Mouse (Mus musculus) hindbrain, embryonic 16.5 days (tissue): ENCODE measurements around the gene Vsx1. TPM values are rescaled to one million over a fixed set of nuclear protein-coding genes. Genes with fewer than 3 reads are reported as not detected.

Experiments used
- ATAC-seq: fragments of 200-750 bp; cut with Nextera tagmentation; 2 replicates; pipeline ENCODE4 v1.8.0; 2017; ENCODE audit warnings: moderate TSS enrichment, moderate library complexity
- H3K27ac ChIP-seq: fragments of 300-500 bp; sonication (generic); 2 replicates; pipeline ENCODE4 v1.5.1; 2014; ENCODE audit warnings: low read depth, mild to moderate bottlenecking, control low read depth, low read length, moderate library complexity
- H3K27me3 ChIP-seq: fragments of 300-500 bp; sonication (generic); replicated peaks from 2 replicates; pipeline ENCODE4 v1.6.1; 2014; ENCODE audit warnings: low read length; ENCODE audit not compliant: control insufficient read depth, insufficient read depth
- H3K36me3 ChIP-seq: fragments of 300-500 bp; sonication (generic); 2 replicates; pipeline ENCODE4 v1.6.1; 2014; ENCODE audit warnings: mild to moderate bottlenecking, low read length, moderate library complexity, mixed read lengths; ENCODE audit not compliant: control insufficient read depth, insufficient read depth
- H3K4me1 ChIP-seq: fragments of 300-500 bp; sonication (generic); 2 replicates; pipeline ENCODE4 v1.6.1; 2014; ENCODE audit warnings: low read depth, low read length; ENCODE audit not compliant: control insufficient read depth, insufficient read depth
- H3K4me2 ChIP-seq: fragments of 300-500 bp; sonication (generic); 2 replicates; pipeline ENCODE4 v1.6.1; 2014; ENCODE audit warnings: mild to moderate bottlenecking, low read length, control low read depth, moderate library complexity
- H3K4me3 ChIP-seq: fragments of 300-500 bp; sonication (generic); 2 replicates; pipeline ENCODE4 v1.5.1; 2014; ENCODE audit warnings: mild to moderate bottlenecking, low read length, control low read depth, moderate library complexity
- H3K9ac ChIP-seq: fragments of 300-500 bp; sonication (generic); 2 replicates; pipeline ENCODE4 v1.6.1; 2014; ENCODE audit warnings: low read depth, mild to moderate bottlenecking, control low read depth, low read length, moderate library complexity
- H3K9me3 ChIP-seq: fragments of 300-500 bp; sonication (generic); 2 replicates; pipeline ENCODE4 v1.6.1; 2014; ENCODE audit warnings: mild to moderate bottlenecking, low read length, moderate library complexity; ENCODE audit not compliant: control insufficient read depth
- WGBS: fragments of 180-500 bp; shearing (Covaris S2); extraction: QIAGEN DNeasy Blood & Tissue Kit; methylation state at CpG from one replicate; pipeline ENCODE4 v1.1.7; 2014; 5-methylcytosine and 5-hydroxymethylcytosine counted together
- polyA plus RNA-seq: library from polyadenylated mRNA; unstranded; fragments of >200 nt; fragmentation: Nextera tagmentation; extraction: Ambion mirVana; gene quantifications from 2 replicates; pipeline ENCODE4 v1.2.1, GENCODE M21; 2015

Gene Vsx1
- polyA plus RNA-seq, 1 experiment from 2014 or later, result 0.09 TPM

GRCm38 (mm10) chr2:150664152-150664920 lies 24.8 kb downstream of the Vsx1 start:
- Histone ChIP-seq H3K9ac (no peak overlapping the region), H3K27me3 (0 out of 2 replicates have a peak, but pooled peaks cover 2% of the 10 kb centered on the region), H3K4me3 (no peak overlapping the region), H3K27ac (no peak overlapping the region; the same call in 1 of the 2 replicates), H3K9me3 (no peaks in the 10 kb centered on the region), H3K4me1 (peaks cover 9% of the 10 kb centered on the region), H3K36me3 (no peaks in the 10 kb centered on the region), H3K4me2 (no peak overlapping the region)
- no peak for ATAC-seq
- 84% methylated on average over 5 of the region's 5 CpGs for WGBS

- H3K36me3 ChIP-seq, result no peaks in the 10 kb centered on the region
- H3K4me3 ChIP-seq, result no peak overlapping the region
- ATAC-seq, result no peak
- no peaks in the 10 kb centered on the region for H3K9me3 ChIP-seq
- H3K4me2 ChIP-seq, result no peak overlapping the region
- H3K27ac ChIP-seq, result peak overlapping the region; percentile 2
- peaks cover 5% of the 10 kb centered on the region for H3K4me1 ChIP-seq
- 62% methylated on average over 9 of the region's 9 CpGs for WGBS
- H3K9ac ChIP-seq, result no peak overlapping the region
- H3K27me3 ChIP-seq, result no peaks in the 10 kb centered on the region
Observed at GRCm38 (mm10) chr2:150663255-150663654, 25.9 kb downstream of the Vsx1 start.

- Histone ChIP-seq H3K9ac (no peak overlapping the region), H3K4me2 (no peak overlapping the region), H3K9me3 (no peaks in the 10 kb centered on the region), H3K4me1 (no peaks in the 10 kb centered on the region), H3K4me3 (no peak overlapping the region), H3K27me3 (no peaks in the 10 kb centered on the region), H3K36me3 (no peaks in the 10 kb centered on the region), H3K27ac (no peak overlapping the region)
- 85% methylated on average over 2 of the region's 2 CpGs for WGBS
- ATAC-seq, result no peak
Observed at GRCm38 (mm10) chr2:150662007-150662406, 27.2 kb downstream of the Vsx1 start.

- 81% methylated on average over 5 of the region's 5 CpGs for WGBS
- H3K27ac ChIP-seq, result no peak overlapping the region
- H3K36me3 ChIP-seq, result no peaks in the 10 kb centered on the region
- no peak for ATAC-seq
- no peak overlapping the region for H3K4me2 ChIP-seq
- no peak overlapping the region for H3K9ac ChIP-seq
- no peak overlapping the region for H3K4me3 ChIP-seq
- H3K9me3 ChIP-seq, result no peaks in the 10 kb centered on the region
- H3K4me1 ChIP-seq, result no peaks in the 10 kb centered on the region
- H3K27me3 ChIP-seq, result no peaks in the 10 kb centered on the region
Observed at GRCm38 (mm10) chr2:150660668-150661451, 28.3 kb downstream of the Vsx1 start.

GRCm38 (mm10) chr2:150660049-150660448 lies 29.1 kb downstream of the Vsx1 start:
- Histone ChIP-seq H3K36me3 (no peaks in the 10 kb centered on the region), H3K4me3 (no peak overlapping the region), H3K4me1 (no peaks in the 10 kb centered on the region), H3K9ac (no peak overlapping the region), H3K27ac (no peak overlapping the region), H3K4me2 (no peak overlapping the region), H3K9me3 (peaks cover 2% of the 10 kb centered on the region; the same call in 1 of the 2 replicates), H3K27me3 (no peaks in the 10 kb centered on the region)
- no peak for ATAC-seq
- 68% methylated on average over 4 of the region's 4 CpGs for WGBS

GRCm38 (mm10) chr2:150656975-150657768 lies 32.0 kb downstream of the Vsx1 start:
- Histone ChIP-seq H3K27me3 (no peaks in the 10 kb centered on the region), H3K36me3 (no peaks in the 10 kb centered on the region)

GRCm38 (mm10) chr2:150656112-150656511 lies 33.0 kb downstream of the Vsx1 start:
- Histone ChIP-seq H3K4me2 (no peak overlapping the region), H3K4me1 (no peaks in the 10 kb centered on the region; the same call in 1 of the 2 replicates), H3K27ac (no peak overlapping the region; the same call in 1 of the 2 replicates), H3K4me3 (no peak overlapping the region), H3K9me3 (peaks cover 2% of the 10 kb centered on the region; the same call in 1 of the 2 replicates), H3K36me3 (no peaks in the 10 kb centered on the region), H3K9ac (no peak overlapping the region), H3K27me3 (no peaks in the 10 kb centered on the region)
- ATAC-seq, result no peak
- WGBS, result 93% methylated on average over 3 of the region's 3 CpGs

More at GRCm38 (mm10) chr2:150656975-150657768, 32.0 kb downstream of the Vsx1 start:
- no peak overlapping the region for H3K4me3 ChIP-seq
- H3K9me3 ChIP-seq, result peaks cover 2% of the 10 kb centered on the region; the same call in 1 of the 2 replicates
- H3K4me2 ChIP-seq, result no peak overlapping the region
- H3K27ac ChIP-seq, result peak overlapping the region; percentile 65
- no peak overlapping the region for H3K9ac ChIP-seq
- ATAC-seq, result peak; percentile 83
- WGBS, result 32% methylated on average over 8 of the region's 8 CpGs
- H3K4me1 ChIP-seq, result no peaks in the 10 kb centered on the region

- 78% methylated on average over 6 of the region's 6 CpGs for WGBS
- Histone ChIP-seq H3K4me3 (no peak overlapping the region), H3K4me2 (no peak overlapping the region), H3K9ac (no peak overlapping the region), H3K4me1 (peaks cover 4% of the 10 kb centered on the region), H3K9me3 (peaks cover 2% of the 10 kb centered on the region; the same call in 1 of the 2 replicates), H3K27ac (no peak overlapping the region), H3K27me3 (no peaks in the 10 kb centered on the region), H3K36me3 (no peaks in the 10 kb centered on the region)
- ATAC-seq, result no peak
Observed at GRCm38 (mm10) chr2:150655290-150655689, 33.9 kb downstream of the Vsx1 start.
